Mouse (Mus musculus) liver, adult 2 months (tissue): ENCODE data around the gene Cryzl1.
"Not testable (repeated sequence)": the region's sequence is repeated elsewhere in the genome, so short reads cannot be mapped to it uniquely, and the experiment has no call there.

ENCODE experiments used
- CTCF ChIP-seq: fragments of 200-500 bp; IDR thresholded peaks from 2 replicates; pipeline ENCODE4 v1.5.1; 2011; ENCODE audit warnings: low read depth, low read length, control low read depth
- POLR2A ChIP-seq: fragments of 200-500 bp; IDR thresholded peaks from 2 replicates; pipeline ENCODE4 v1.6.1; 2011; ENCODE audit warnings: low read length, control low read depth; ENCODE audit not compliant: insufficient read depth; ENCODE audit errors: extremely low read depth

- TF ChIP-seq CTCF, POLR2A: not testable (repeated sequence)
Measured at GRCm38 (mm10) chr16:91645420-91645819, 83.4 kb downstream of the Cryzl1 start.
